Mouse (Mus musculus) pancreas, adult 10 weeks (tissue): ENCODE data around the gene Trap1. TPM values are rescaled to one million over a fixed set of nuclear protein-coding genes. Genes with fewer than 3 reads are reported as not detected.

Experiments
- polyA plus RNA-seq: library from polyadenylated mRNA; stranded (reverse); fragments of 350-450 nt; fragmentation: Illumina TruSeq; extraction: RNeasy Lipid Tissue Mini Kit (QIAGEN cat#74804); gene quantifications from one replicate; pipeline ENCODE4 v1.2.3, GENCODE M21; 2015; ENCODE audit warnings: low read depth, low replicate concordance; ENCODE audit not compliant: insufficient read depth

The Trap1 gene
- polyA plus RNA-seq: 12.6 TPM

GRCm38 (mm10) chr16:4077384-4078061 is at the start of gene Trap1:
Gene Trap1, minus strand, starts transcription at chr16:4077827.

DNA sequence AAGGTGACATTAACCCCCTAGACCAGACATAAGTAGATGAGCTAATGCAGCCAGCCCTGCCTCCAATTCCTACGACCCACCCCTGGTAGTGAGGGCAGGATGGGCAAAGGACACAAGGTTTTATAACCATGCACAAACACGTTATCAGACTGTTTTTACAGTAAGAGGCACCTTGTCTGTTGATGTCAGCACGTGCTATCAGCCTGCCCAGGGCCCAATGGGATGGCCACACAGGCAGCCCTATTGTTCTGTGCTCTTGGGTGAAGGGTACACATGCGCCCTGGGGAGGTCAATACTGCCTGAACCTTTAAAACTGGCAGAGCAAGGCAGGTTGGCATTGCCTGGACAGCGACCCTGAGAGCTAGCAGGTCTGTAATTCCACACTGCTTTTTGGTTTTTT is 40.8 kb downstream of the Trap1 start, which contains the start of gene Dnase1:
Gene Dnase1, plus strand, starts transcription at position 136 of the 400 bp plus-strand sequence.

GRCm38 (mm10) chr16:4003489-4004398 is 73.9 kb downstream of the Trap1 start, which contains the start of gene Slx4:
Gene Slx4, minus strand, starts transcription at chr16:4003770.

Other genes with a start within 250 kb of the Trap1 start
- gene Olfr15, start 246.9 kb downstream of the Trap1 start, polyA plus RNA-seq: not detected
- gene Zfp174, start 230.6 kb downstream of the Trap1 start, polyA plus RNA-seq: 0.96 TPM
- gene Naa60, start 205.5 kb downstream of the Trap1 start, polyA plus RNA-seq: 18.0 TPM
- gene Zfp597, start 193.3 kb downstream of the Trap1 start, polyA plus RNA-seq: 3.2 TPM
- not detected for gene Gm20695, start 193.2 kb downstream of the Trap1 start, polyA plus RNA-seq
- gene 1700037C18Rik, start 169.1 kb downstream of the Trap1 start, polyA plus RNA-seq: 0.61 TPM
- gene Cluap1, start 169.0 kb downstream of the Trap1 start, polyA plus RNA-seq: 4.0 TPM
- not detected for gene Nlrc3, start 101.2 kb downstream of the Trap1 start, polyA plus RNA-seq
- gene Slx4, start 74.1 kb downstream of the Trap1 start, polyA plus RNA-seq: 7.0 TPM
- gene Dnase1, start 40.9 kb downstream of the Trap1 start, polyA plus RNA-seq: not detected
- gene Crebbp, start 136.2 kb upstream of the Trap1 start, polyA plus RNA-seq: 5.3 TPM